Mouse (Mus musculus) forebrain, embryonic 12.5 days (tissue): Measurements from ENCODE around the gene Arl4d. TPM values are rescaled to one million over a fixed set of nuclear protein-coding genes. Genes with fewer than 3 reads are reported as not detected.
A peak's percentile ranks its signal among the peaks of the same experiment; 100 is the strongest.

Experiments
- ATAC-seq: fragments of 200-750 bp; cut with Nextera tagmentation; 2 replicates; pipeline ENCODE4 v1.8.0; 2017; ENCODE audit warnings: moderate TSS enrichment; ENCODE audit not compliant: low FRiP score
- H3K27ac ChIP-seq: fragments of 300-500 bp; sonication (generic); 2 replicates; pipeline ENCODE4 v1.5.1; 2016; ENCODE audit warnings: mild to moderate bottlenecking
- H3K27me3 ChIP-seq: fragments of 300-500 bp; sonication (generic); 2 replicates; pipeline ENCODE4 v1.6.1; 2016; ENCODE audit warnings: mild to moderate bottlenecking
- H3K36me3 ChIP-seq: fragments of 300-500 bp; sonication (generic); replicated peaks from 2 replicates; pipeline ENCODE4 v1.6.1; 2016; ENCODE audit warnings: mild to moderate bottlenecking
- H3K4me1 ChIP-seq: fragments of 300-500 bp; sonication (generic); 2 replicates; pipeline ENCODE4 v1.6.1; 2016
- H3K4me2 ChIP-seq: fragments of 300-500 bp; sonication (generic); 2 replicates; pipeline ENCODE4 v1.6.1; 2016; ENCODE audit warnings: mild to moderate bottlenecking, moderate library complexity
- H3K4me3 ChIP-seq: fragments of 300-500 bp; sonication (generic); replicated peaks from 2 replicates; pipeline ENCODE4 v1.5.1; 2016; ENCODE audit warnings: mild to moderate bottlenecking
- H3K9ac ChIP-seq: fragments of 300-500 bp; sonication (generic); 2 replicates; pipeline ENCODE4 v1.6.1; 2016; ENCODE audit warnings: mild to moderate bottlenecking
- H3K9me3 ChIP-seq: fragments of 300-500 bp; sonication (generic); 2 replicates; pipeline ENCODE4 v1.6.1; 2016
- WGBS: fragments of 180-500 bp; shearing (Covaris S2); methylation state at CpG from one replicate; pipeline ENCODE4 v1.1.7; 2016; 5-methylcytosine and 5-hydroxymethylcytosine counted together
- polyA plus RNA-seq: library from polyadenylated mRNA; unstranded; fragments of >200 nt; fragmentation: Nextera tagmentation; extraction: Ambion mirVana; gene quantifications from 2 replicates; pipeline ENCODE4 v1.2.1, GENCODE M21; 2016

Arl4d gene
- polyA plus RNA-seq, 1 experiment from 2014 or later, result 16.2 TPM

DNA sequence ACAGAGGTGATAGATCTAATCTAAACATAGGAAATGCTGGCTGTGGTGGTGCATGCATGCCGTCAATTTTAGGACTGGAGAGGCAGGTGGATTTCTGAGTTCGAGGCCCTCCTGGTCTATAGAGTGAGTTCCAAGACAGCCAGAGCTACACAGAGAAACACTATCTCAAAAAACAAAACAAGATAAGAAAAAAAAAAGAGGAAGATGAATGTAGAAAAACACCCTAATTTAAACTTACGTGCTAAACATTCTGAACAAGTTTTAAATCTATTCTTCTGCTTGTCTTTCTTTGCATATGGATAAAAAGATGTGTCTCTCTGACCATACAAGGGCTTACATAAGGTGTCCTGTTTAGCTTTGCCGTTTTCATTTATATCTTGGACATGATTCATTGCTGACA, 5.9 kb downstream of the Arl4d start:
- H3K4me1 ChIP-seq, result peaks cover 19% of the 10 kb centered on the region
- H3K36me3 ChIP-seq, result no peaks in the 10 kb centered on the region
- peaks cover 12% of the 10 kb centered on the region for H3K27me3 ChIP-seq
- no peak overlapping the region for H3K27ac ChIP-seq
- no peak overlapping the region for H3K4me2 ChIP-seq
- 83% methylated on average over 4 of the region's 4 CpGs for WGBS
- no peaks in the 10 kb centered on the region for H3K9me3 ChIP-seq
- ATAC-seq, result no peak
- H3K4me3 ChIP-seq, result no peak overlapping the region
- no peak overlapping the region for H3K9ac ChIP-seq

DNA sequence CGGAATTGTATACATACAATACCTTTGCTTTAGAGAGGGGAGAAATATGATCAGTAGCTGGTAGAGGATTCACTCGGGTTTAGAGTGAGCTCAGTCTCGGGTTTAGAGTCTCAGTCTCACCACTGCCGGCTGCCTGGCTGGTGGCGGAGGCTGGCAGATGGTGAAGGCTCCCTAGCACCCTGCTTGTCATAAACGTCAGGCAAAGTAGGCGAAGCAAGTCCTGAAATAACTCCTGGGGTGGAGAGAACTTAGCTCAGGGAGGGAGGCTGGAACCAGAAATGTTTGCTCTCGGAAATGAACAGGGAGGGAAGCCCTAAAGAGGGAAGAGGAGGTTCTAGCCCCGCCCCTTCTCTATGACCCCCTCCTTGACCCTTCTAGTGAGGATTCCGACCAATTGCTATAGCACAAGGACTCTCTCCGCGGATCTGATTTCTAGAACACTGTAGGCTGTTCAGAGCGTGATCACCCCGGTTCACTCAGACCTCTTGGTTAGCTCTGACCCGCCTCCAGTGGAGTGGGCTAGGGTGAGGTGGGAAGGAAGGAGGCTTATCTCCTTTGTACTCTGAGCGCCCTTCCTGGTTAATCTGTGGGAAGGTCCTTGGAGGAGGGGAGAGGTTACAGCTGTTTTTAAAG, 7.8 kb downstream of the Arl4d start:
- no peak overlapping the region for H3K27ac ChIP-seq
- 44% methylated on average over 16 of the region's 16 CpGs for WGBS

DNA sequence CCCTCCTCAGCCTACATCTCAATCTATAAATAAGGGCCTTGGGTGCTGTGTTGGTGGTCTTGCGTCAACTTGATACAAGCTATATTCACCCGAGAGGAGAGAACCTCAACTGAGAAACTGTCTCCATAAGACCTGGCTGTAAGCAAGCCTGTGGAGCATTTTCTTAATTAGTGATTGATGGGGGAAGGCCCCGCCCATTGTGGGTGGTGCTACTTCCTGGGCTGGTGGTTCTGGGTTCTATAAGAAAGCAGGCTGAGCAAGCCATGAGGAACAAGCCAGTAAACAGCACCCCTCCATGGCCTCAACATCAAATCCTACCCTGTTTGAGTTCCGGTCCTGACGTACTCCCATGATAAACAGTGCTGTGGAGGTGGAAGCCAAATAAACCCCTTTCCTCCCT, 8.8 kb downstream of the Arl4d start:
- Histone ChIP-seq H3K9ac (no peak overlapping the region), H3K4me1 (peaks cover 3% of the 10 kb centered on the region), H3K9me3 (no peaks in the 10 kb centered on the region), H3K4me2 (no peak overlapping the region), H3K36me3 (no peaks in the 10 kb centered on the region), H3K4me3 (no peak overlapping the region), H3K27ac (no peak overlapping the region), H3K27me3 (no peaks in the 10 kb centered on the region)
- ATAC-seq, result no peak
- WGBS, result 90% methylated on average over 5 of the region's 5 CpGs

More for the DNA sequence above, 7.8 kb downstream of the Arl4d start:
- Histone ChIP-seq H3K36me3 (no peaks in the 10 kb centered on the region), H3K27me3 (no peaks in the 10 kb centered on the region), H3K4me1 (peaks cover 13% of the 10 kb centered on the region), H3K4me2 (no peak overlapping the region), H3K9ac (no peak overlapping the region), H3K4me3 (no peak overlapping the region), H3K9me3 (no peaks in the 10 kb centered on the region)
- no peak for ATAC-seq

DNA sequence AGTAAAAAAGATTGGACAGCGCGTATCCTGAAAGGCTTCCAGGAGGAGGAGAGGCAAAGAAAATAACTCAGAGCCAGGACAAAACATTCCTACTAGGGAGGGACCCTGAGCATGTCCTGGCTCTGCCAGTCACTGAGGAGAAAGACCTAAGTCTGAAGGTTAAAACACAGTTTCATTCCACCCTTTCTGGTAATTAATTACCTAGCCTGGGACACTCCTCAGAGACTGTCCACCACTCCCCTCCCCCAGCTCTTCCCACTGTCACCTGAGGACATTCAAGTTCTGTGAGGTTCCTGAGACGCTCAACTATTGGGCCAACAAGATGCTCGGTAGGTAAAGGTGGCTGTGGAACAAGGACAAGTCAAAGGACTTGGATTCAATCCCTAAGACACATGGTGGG, 10.0 kb downstream of the Arl4d start:
- ATAC-seq, result no peak
- H3K4me2 ChIP-seq, result no peak overlapping the region
- no peaks in the 10 kb centered on the region for H3K9me3 ChIP-seq
- WGBS, result 92% methylated on average over 4 of the region's 4 CpGs
- H3K4me3 ChIP-seq, result no peak overlapping the region
- peaks cover 4% of the 10 kb centered on the region; the same call in 1 of the 2 replicates for H3K4me1 ChIP-seq
- no peak overlapping the region for H3K9ac ChIP-seq
- no peak overlapping the region for H3K27ac ChIP-seq
- no peaks in the 10 kb centered on the region for H3K36me3 ChIP-seq
- H3K27me3 ChIP-seq, result no peaks in the 10 kb centered on the region

DNA sequence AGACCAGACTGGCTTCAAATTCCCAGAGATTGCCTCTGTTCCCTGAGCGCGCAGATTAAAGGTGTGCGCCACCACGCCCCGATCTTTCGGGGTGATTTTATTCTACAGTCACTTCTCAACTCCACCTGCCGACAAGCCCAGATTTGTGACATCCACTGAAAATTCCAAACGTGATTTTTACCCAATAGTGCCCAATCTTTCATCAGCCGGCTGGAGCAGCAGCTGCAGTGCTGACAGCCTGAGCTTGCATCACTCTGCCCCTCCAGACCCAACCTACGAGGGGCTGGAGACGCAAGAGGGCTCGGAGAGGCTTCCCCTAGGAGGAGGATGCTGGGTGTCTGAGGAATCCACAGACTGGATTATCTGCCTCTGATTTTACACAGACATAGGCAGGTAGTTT, 12.3 kb downstream of the Arl4d start:
- 86% methylated on average over 12 of the region's 12 CpGs for WGBS
- ATAC-seq, result no peak
- Histone ChIP-seq H3K4me1 (peaks cover 15% of the 10 kb centered on the region), H3K27me3 (no peaks in the 10 kb centered on the region), H3K4me3 (no peak overlapping the region), H3K4me2 (no peak overlapping the region), H3K9ac (no peak overlapping the region), H3K9me3 (no peaks in the 10 kb centered on the region), H3K27ac (no peak overlapping the region), H3K36me3 (no peaks in the 10 kb centered on the region)

DNA sequence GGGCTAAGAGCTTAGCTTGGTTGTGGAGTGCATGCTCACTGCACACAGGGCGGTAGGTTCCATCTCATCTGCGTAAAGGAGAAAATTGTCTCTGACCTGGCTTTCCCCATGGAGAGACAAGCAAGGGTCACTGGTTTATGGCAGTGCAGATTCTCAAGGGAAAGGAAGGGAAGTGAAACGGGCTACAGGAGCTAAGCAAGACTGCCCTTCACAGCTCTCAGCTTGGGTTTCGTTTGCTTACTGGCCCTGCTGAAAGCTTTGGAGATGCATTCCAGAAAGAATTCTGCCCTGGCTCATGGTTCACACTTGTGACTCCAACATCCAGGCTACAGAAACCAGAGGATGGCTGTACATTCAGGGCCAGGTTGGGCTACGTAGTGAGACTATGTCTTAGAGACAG, 13.4 kb downstream of the Arl4d start:
- no peak for ATAC-seq
- Histone ChIP-seq H3K4me1 (peaks cover 15% of the 10 kb centered on the region), H3K9me3 (no peaks in the 10 kb centered on the region), H3K36me3 (no peaks in the 10 kb centered on the region), H3K27me3 (no peaks in the 10 kb centered on the region), H3K9ac (no peak overlapping the region), H3K27ac (no peak overlapping the region), H3K4me3 (no peak overlapping the region), H3K4me2 (no peak overlapping the region)
- 89% methylated on average over 5 of the region's 5 CpGs for WGBS

DNA sequence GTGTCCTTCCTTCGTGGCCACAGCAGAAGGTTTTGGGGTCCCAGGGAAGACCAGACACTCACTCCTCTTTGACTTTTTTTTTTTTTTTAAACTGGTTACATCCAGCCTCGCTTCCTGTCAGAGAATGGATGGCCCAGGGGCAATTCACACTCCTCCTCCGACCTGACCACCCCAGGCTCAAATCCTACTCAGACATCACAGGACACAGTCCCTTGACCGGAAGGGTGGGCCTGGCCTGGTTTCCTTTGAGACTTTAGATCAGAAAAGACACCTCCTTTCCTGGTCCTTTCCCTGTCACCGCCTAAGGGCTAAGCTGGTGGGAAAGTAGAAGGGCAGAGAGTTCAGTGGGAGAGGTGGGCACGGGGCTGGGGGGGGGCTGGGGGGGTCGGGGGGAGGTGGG, 14.6 kb downstream of the Arl4d start:
- Histone ChIP-seq H3K4me1 (peaks cover 15% of the 10 kb centered on the region), H3K36me3 (no peaks in the 10 kb centered on the region), H3K27ac (0 out of 2 replicates have a peak overlapping the region, but pooled peaks have one; percentile 79), H3K27me3 (no peaks in the 10 kb centered on the region), H3K9me3 (no peaks in the 10 kb centered on the region), H3K9ac (no peak overlapping the region), H3K4me3 (no peak overlapping the region), H3K4me2 (no peak overlapping the region)
- WGBS, result 60% methylated on average over 5 of the region's 7 CpGs
- no peak for ATAC-seq

DNA sequence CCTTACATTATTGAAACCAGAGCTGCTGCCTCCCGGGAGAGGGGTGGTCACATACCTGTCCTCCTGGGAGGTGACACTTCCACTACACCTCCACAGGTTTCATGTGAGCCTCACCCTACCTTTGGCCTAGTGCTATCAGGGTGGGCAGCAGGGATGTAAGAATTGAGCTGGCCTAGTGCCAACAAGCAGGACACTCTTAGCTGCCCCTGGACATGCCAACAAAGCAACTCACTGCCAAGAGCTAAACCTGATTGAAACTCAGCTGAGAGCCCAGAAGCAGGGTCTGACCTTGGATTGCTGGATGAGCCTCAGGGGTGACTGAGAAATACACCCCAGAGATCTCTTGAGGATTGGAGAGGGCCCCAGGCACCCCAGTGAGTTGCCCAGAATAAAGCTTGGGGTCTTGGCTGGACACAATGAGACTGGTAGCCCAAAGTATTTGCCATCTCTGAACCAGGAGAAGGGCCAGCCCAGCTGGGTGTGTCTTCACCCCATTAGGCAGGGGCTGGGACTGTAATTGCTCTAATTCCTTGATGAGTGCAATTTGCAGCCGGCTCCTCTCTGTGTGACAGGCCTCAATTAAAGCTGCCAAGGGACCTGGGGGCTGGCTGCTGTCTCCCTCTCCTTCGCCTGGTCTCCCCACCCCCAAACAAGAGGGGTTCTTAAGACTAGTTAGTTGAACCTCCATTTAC, 15.4 kb downstream of the Arl4d start:
- Histone ChIP-seq H3K4me2 (no peak overlapping the region), H3K4me1 (peaks cover 15% of the 10 kb centered on the region), H3K27me3 (no peaks in the 10 kb centered on the region), H3K36me3 (no peaks in the 10 kb centered on the region), H3K27ac (peak overlapping the region; percentile 79), H3K9ac (no peak overlapping the region), H3K9me3 (no peaks in the 10 kb centered on the region), H3K4me3 (no peak overlapping the region)
- 33% methylated on average over 3 of the region's 3 CpGs for WGBS
- peak; percentile 71 for ATAC-seq

DNA sequence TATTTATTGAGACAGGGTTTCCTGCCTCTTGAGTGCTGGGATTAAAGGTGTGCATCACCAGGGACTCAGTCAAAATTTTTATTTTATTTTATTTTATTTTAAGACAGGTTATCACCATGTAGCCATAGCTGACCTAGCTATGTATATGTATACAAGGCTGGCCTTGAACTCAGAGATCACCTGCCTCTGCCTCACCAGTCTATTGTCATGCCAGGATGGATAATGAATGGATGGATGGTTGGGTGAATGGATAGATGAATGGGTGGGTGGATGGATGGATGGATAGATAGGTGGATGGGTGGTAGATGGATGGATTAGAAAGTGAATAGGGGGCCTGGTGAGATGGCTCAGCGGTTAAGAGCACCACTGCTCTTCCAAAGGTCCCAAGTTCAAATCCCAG, 16.6 kb downstream of the Arl4d start:
- 85% methylated on average over 1 of the region's 1 CpGs for WGBS
- Histone ChIP-seq H3K36me3 (no peaks in the 10 kb centered on the region), H3K4me1 (peaks cover 15% of the 10 kb centered on the region), H3K4me3 (no peak overlapping the region), H3K27ac (no peak overlapping the region), H3K4me2 (no peak overlapping the region), H3K9me3 (no peaks in the 10 kb centered on the region), H3K9ac (no peak overlapping the region), H3K27me3 (no peaks in the 10 kb centered on the region)
- no peak for ATAC-seq

DNA sequence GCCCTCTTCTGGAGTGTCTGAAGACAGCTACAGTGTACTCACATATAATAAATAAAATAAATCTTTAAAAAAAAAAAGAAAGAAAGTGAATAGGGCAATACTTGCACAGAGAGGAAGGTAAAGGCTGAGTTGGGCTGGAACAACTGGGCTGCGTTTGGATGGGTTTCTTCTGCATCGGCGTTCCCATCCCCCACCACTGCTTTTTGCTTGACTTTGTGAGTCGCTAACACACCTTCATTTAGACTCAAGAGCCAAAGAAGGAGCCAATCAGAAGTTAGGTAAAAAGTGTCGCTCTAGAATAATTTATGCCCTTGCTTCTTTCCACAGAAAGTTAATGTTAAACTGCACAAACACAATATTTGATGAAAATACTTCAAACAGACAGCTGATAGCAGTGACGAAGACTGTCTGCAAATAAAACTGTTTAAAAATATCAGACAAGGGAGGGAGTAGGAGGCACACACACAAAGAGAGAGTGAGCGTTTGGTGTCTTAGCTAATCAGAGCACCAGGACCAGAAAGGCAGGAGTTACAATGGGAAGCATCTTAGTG, 17.1 kb downstream of the Arl4d start:
- Histone ChIP-seq H3K4me1 (peaks cover 15% of the 10 kb centered on the region), H3K27me3 (no peaks in the 10 kb centered on the region), H3K9ac (no peak overlapping the region), H3K36me3 (no peaks in the 10 kb centered on the region), H3K4me3 (no peak overlapping the region), H3K27ac (no peak overlapping the region), H3K4me2 (no peak overlapping the region), H3K9me3 (no peaks in the 10 kb centered on the region)
- 70% methylated on average over 7 of the region's 7 CpGs for WGBS
- no peak for ATAC-seq

DNA sequence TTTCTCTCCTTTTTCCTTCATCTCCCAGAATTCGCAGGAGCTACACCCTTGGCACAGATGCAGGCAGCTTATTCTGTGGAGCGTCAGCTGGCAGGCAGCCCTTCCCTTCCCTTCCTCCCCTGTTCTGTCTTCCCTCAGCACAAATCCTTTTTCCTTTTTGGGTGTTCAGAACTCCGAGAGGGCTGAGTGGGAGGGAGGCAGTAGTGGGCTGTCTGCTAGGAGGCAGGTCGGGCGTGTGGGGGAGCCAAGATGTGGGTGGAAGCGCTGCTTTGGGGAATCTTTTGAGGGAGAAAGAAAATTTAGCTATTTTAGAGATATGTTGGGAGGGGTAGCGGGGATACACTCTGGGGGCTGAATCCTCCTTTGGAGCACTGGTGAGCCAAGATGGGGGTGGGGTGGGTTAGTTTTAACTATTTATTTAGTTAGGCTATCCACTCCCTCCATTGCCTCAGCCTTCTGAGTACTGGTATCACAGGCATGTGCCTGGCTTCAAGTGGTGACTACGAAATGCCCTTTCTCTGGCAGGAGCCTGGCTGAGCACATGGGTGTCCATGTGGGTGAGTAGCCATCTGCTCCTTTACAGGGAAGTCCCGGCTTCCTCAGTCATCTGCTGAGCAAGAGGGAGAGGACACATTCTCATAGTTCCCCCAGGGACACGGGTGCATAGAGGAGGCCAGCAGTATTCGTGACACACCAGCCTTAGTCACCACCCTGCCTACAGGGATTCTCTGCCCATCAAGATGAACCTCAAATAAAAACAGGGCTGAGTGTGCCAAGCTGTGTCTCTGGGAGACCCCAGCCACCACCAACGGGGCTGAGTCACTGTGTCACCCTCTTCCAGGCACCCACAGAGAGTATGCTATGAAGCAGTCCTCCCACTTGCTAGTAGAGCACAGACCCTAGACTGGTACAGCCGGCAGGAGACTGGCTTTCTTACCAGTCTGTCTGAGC, 22.3 kb downstream of the Arl4d start:
- Histone ChIP-seq H3K4me3 (no peak overlapping the region), H3K4me1 (peaks cover 7% of the 10 kb centered on the region), H3K27me3 (no peaks in the 10 kb centered on the region), H3K9me3 (no peaks in the 10 kb centered on the region), H3K27ac (peak overlapping the region; percentile 54), H3K9ac (no peak overlapping the region), H3K4me2 (no peak overlapping the region), H3K36me3 (no peaks in the 10 kb centered on the region)
- WGBS, result 69% methylated on average over 13 of the region's 13 CpGs
- ATAC-seq, result no peak

DNA sequence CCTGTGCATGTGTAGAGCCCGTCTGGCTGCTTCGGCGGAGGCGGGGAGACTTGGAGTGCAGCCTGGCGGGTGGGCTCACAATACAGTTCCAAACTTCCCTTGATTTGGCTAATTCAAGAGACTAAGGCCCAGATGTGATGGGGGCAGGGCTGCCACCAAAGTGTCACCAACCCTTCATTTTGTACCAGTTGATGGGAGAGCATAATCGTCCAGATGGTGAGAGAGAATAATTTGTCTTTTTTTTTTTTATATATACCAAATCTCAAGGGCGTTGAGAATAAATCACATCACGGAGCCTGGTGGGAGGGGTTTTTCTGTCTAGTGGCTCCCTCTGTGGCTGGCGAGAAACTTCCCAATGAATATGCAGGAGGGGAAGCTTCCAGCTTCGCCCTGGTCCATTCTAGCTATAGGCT, 24.4 kb downstream of the Arl4d start:
- H3K4me1 ChIP-seq, result peaks cover 7% of the 10 kb centered on the region
- H3K4me2 ChIP-seq, result no peak overlapping the region
- peak overlapping the region; percentile 81 for H3K27ac ChIP-seq
- no peaks in the 10 kb centered on the region for H3K36me3 ChIP-seq
- no peaks in the 10 kb centered on the region for H3K9me3 ChIP-seq
- no peak overlapping the region for H3K4me3 ChIP-seq
- no peaks in the 10 kb centered on the region for H3K27me3 ChIP-seq
- ATAC-seq, result peak; percentile 53; the same call in 1 of the 2 replicates
- WGBS, result 51% methylated on average over 10 of the region's 10 CpGs
- H3K9ac ChIP-seq, result no peak overlapping the region
